Mouse (Mus musculus) midbrain, embryonic 15.5 days (tissue): Measurements from ENCODE around the gene Spaca9. TPM values are rescaled to one million over a fixed set of nuclear protein-coding genes. Genes with fewer than 3 reads are reported as not detected.

ENCODE experiments used
- ATAC-seq: fragments of 200-750 bp; cut with Nextera tagmentation; replicated peaks from 2 replicates; pipeline ENCODE4 v1.8.0; 2017; ENCODE audit warnings: moderate TSS enrichment
- H3K27ac ChIP-seq: fragments of 300-500 bp; sonication (generic); 2 replicates; pipeline ENCODE4 v1.5.1; 2015; ENCODE audit warnings: mild to moderate bottlenecking, inconsistent platforms
- H3K27me3 ChIP-seq: fragments of 300-500 bp; sonication (generic); replicated peaks from 2 replicates; pipeline ENCODE4 v1.6.1; 2015; ENCODE audit warnings: inconsistent platforms
- H3K36me3 ChIP-seq: fragments of 300-500 bp; sonication (generic); replicated peaks from 2 replicates; pipeline ENCODE4 v1.6.1; 2015; ENCODE audit warnings: inconsistent platforms
- H3K4me1 ChIP-seq: fragments of 300-500 bp; sonication (generic); 2 replicates; pipeline ENCODE4 v1.6.1; 2015; ENCODE audit warnings: inconsistent platforms
- H3K4me2 ChIP-seq: fragments of 300-500 bp; sonication (generic); 2 replicates; pipeline ENCODE4 v1.6.1; 2015; ENCODE audit warnings: inconsistent platforms, mild to moderate bottlenecking, moderate library complexity
- H3K4me3 ChIP-seq: fragments of 300-500 bp; sonication (generic); 2 replicates; pipeline ENCODE4 v1.5.1; 2015; ENCODE audit warnings: mild to moderate bottlenecking, inconsistent platforms
- H3K9ac ChIP-seq: fragments of 300-500 bp; sonication (generic); 2 replicates; pipeline ENCODE4 v1.6.1; 2015; ENCODE audit warnings: mild to moderate bottlenecking, inconsistent platforms
- H3K9me3 ChIP-seq: fragments of 300-500 bp; sonication (generic); 2 replicates; pipeline ENCODE4 v1.6.1; 2016; ENCODE audit warnings: inconsistent platforms
- WGBS: fragments of 180-500 bp; shearing (Covaris S2); methylation state at CpG from one replicate; pipeline ENCODE4 v1.1.7; 2015; ENCODE audit warnings: mixed read lengths; 5-methylcytosine and 5-hydroxymethylcytosine counted together
- polyA plus RNA-seq: library from polyadenylated mRNA; unstranded; fragments of >200 nt; fragmentation: Nextera tagmentation; extraction: Ambion mirVana; gene quantifications from 2 replicates; pipeline ENCODE4 v1.2.1, GENCODE M21; 2015

The Spaca9 gene
- polyA plus RNA-seq, 1 experiment from 2014 or later, result 2.2 TPM

DNA sequence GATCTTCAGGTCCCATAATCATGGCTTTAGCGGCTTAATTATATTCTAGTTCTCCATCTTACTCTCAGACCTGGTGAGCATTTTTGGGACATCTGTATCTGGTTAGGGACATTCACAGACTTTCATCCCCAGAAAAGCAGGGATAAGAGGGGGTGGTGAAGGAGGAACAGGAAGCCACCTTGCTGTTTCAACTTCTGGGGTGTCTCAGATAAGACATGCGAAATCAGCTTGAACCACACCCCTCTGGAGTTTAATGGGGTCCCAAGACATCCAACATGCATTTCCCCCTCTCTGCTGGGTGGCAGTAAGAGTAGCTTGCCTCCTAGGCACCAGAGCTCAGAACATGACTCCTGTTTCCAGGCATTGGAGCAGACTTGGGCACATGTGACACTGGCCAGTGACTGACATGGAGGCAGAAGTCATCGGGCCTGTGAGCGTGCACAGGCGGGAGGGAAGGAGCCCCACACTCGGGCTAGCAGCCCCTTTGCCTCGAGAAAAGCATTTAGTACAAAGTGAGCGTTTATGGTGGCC, 6.6 kb upstream of the Spaca9 start:
- Histone ChIP-seq H3K4me2 (no peak overlapping the region), H3K9me3 (no peaks in the 10 kb centered on the region), H3K36me3 (no peaks in the 10 kb centered on the region), H3K27ac (0 out of 2 replicates have a peak overlapping the region, but pooled peaks have one; percentile 45), H3K4me3 (no peak overlapping the region), H3K27me3 (0 out of 2 replicates have a peak, but pooled peaks cover under 1% of the 10 kb centered on the region), H3K4me1 (peaks cover 17% of the 10 kb centered on the region), H3K9ac (no peak overlapping the region)
- ATAC-seq, result no peak
- 68% methylated on average over 8 of the region's 8 CpGs for WGBS

DNA sequence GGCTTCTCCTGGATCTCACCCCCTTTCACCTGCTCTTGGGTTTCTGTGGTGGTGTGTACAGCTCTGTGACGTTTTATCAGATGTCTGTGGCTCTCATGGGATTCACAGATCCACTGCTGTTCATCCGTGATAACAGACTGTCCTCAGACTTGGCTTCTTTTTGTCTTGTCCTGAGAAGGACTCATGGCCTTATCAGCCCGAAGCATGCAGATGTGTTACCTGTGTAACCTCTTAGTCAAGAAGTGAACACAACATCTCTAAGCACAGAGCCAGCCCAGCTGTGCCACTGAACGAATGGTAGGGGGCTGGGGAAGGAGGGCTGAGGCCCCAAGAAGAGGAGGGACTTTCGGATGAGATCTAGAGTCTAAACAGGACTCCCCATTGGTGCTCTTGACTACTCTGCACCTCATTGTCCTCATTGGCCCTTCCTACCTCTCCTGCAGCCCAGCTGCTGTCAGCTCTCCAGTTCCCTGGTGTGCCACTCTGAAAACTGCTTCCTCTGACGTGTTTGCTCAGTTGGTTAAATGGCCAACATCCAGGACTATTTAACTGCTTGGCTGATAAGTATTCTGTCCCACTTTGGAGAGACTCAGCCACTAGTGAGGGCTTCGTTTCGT, 2.2 kb upstream of the Spaca9 start:
- WGBS, result 71% methylated on average over 8 of the region's 8 CpGs
- H3K4me1 ChIP-seq, result peaks cover 33% of the 10 kb centered on the region

DNA sequence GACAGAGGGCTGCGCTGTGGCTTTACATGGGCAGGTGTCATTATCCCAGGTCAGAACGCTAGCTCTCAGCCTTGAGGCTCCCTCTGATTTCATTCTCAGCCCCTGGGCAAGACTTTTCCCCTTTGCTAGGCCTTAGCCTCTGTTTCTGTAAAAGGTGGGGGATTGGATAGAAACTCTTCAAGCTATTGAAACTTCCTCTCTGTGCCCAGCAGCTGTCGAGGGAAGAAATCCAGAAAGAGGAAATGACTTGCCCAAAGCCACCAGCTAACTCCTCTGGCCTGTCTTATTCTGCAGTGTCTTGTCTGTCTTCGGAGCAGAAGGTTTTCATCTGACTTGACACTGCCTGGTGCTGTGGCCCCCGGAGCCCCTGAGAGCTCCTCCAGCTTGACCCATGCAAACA, 961 bp downstream of the Spaca9 start:
- H3K27me3 ChIP-seq, result 0 out of 2 replicates have a peak, but pooled peaks cover 3% of the 10 kb centered on the region
- H3K4me2 ChIP-seq, result no peak overlapping the region
- no peak overlapping the region for H3K9ac ChIP-seq
- H3K9me3 ChIP-seq, result no peaks in the 10 kb centered on the region
- no peak overlapping the region; the same call in 1 of the 2 replicates for H3K27ac ChIP-seq
- H3K4me1 ChIP-seq, result peaks cover 24% of the 10 kb centered on the region
- H3K36me3 ChIP-seq, result no peaks in the 10 kb centered on the region
- H3K4me3 ChIP-seq, result no peak overlapping the region
- 69% methylated on average over 5 of the region's 5 CpGs for WGBS
- no peak for ATAC-seq

More for the DNA sequence above, 2.2 kb upstream of the Spaca9 start:
- Histone ChIP-seq H3K9me3 (no peaks in the 10 kb centered on the region), H3K27me3 (0 out of 2 replicates have a peak, but pooled peaks cover 3% of the 10 kb centered on the region), H3K4me2 (no peak overlapping the region), H3K27ac (no peak overlapping the region), H3K9ac (no peak overlapping the region), H3K4me3 (no peak overlapping the region), H3K36me3 (no peaks in the 10 kb centered on the region)
- no peak for ATAC-seq

DNA sequence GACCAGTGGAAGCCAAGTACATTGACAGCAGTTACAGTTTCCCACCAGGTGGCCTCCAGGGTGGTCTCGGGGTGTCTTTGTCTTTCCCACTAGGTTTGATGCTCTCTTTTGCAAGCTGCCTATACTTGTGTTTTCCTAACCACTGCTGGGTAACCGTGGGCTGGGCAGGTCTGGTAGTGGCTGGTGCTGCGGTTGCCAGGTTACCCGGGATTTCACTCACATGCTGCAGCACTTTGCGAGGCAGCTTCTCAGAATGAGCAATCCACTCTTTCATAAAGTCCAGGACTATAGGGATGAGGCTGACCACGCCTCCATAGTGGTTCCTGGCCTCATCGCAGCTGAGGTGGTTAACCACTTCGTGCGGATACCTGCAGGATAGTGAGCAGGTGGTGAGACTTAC, 6.8 kb downstream of the Spaca9 start:
- H3K9ac ChIP-seq, result no peak overlapping the region
- ATAC-seq, result no peak
- WGBS, result 71% methylated on average over 9 of the region's 9 CpGs
- H3K9me3 ChIP-seq, result no peaks in the 10 kb centered on the region
- no peaks in the 10 kb centered on the region for H3K4me1 ChIP-seq
- no peak overlapping the region for H3K4me3 ChIP-seq
- no peak overlapping the region for H3K4me2 ChIP-seq
- H3K27ac ChIP-seq, result no peak overlapping the region
- no peaks in the 10 kb centered on the region for H3K27me3 ChIP-seq
- H3K36me3 ChIP-seq, result no peaks in the 10 kb centered on the region; the same call in 1 of the 2 replicates

DNA sequence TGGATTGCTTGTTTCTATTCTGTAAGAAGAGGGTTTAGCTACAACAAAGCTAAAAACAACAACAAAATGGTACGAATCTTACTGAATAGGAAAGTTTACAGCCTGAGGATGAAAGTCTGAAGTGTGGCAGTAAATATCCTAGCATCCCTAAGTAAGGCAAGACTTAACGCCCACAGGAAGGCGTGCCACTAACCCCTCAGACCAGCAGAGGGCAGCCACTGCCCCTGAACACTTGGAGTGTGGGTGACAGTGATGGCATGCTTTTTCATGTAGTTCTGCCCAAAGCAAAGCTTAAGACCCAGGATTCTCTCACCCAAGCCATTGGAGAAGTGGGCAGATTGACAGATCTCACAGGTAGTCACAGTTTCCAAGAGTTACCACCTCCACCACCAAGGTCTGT, 11.1 kb downstream of the Spaca9 start:
- ATAC-seq, result no peak
- Histone ChIP-seq H3K27ac (no peak overlapping the region), H3K27me3 (no peaks in the 10 kb centered on the region), H3K36me3 (peaks cover 38% of the 10 kb centered on the region), H3K9me3 (no peaks in the 10 kb centered on the region), H3K4me2 (no peak overlapping the region), H3K4me1 (no peaks in the 10 kb centered on the region), H3K4me3 (no peak overlapping the region), H3K9ac (no peak overlapping the region)
- 42% methylated on average over 3 of the region's 3 CpGs for WGBS

DNA sequence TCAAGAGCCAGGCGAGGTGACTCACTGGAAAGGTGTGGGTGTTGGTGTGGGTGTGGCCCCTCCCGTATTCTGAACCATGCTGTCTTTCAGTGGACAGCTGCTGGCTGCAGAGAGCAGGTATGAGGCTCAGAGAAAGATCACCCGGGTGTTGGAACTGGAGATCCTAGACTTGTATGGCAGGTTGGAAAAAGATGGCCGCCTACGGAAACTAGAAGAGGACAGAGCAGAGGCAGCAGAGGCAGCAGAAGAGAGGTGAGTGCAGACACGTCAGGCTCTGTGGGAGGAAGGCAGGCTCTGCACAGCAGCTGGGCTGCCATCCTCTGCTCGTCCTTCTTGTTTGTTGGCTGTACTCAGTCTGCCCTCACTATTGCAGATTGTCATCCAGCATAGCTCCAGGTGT, 13.6 kb downstream of the Spaca9 start:
- WGBS, result 91% methylated on average over 7 of the region's 7 CpGs

DNA sequence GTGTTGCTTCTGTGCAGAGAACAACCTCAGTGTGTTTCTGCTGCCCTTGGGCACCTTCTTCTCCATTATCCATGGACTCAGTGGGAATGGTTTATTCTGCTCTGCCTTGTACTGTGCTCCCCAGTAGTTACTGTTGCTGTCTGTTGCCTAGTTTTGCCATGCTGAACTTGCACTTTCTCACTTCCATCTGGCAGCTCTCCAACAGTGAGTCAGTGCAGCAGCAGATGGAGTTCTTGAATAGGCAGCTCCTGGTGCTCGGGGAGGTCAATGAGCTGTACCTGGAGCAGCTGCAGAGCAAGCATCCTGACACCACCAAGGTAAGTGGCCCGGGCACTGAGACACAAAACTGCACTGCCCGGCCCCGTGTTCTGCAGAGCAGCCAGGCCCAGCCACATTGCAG, 17.8 kb downstream of the Spaca9 start:
- 84% methylated on average over 4 of the region's 4 CpGs for WGBS
- no peak overlapping the region for H3K9ac ChIP-seq
- ATAC-seq, result no peak
- H3K27ac ChIP-seq, result no peak overlapping the region
- no peak overlapping the region for H3K4me3 ChIP-seq
- H3K36me3 ChIP-seq, result peaks cover 74% of the 10 kb centered on the region
- H3K4me1 ChIP-seq, result no peaks in the 10 kb centered on the region
- H3K4me2 ChIP-seq, result no peak overlapping the region
- H3K27me3 ChIP-seq, result no peaks in the 10 kb centered on the region
- H3K9me3 ChIP-seq, result no peaks in the 10 kb centered on the region

More for the DNA sequence above, 13.6 kb downstream of the Spaca9 start:
- H3K9ac ChIP-seq, result no peak overlapping the region
- H3K27me3 ChIP-seq, result no peaks in the 10 kb centered on the region
- H3K4me3 ChIP-seq, result no peak overlapping the region
- H3K36me3 ChIP-seq, result peaks cover 51% of the 10 kb centered on the region
- H3K4me2 ChIP-seq, result no peak overlapping the region
- ATAC-seq, result no peak
- no peak overlapping the region for H3K27ac ChIP-seq
- H3K4me1 ChIP-seq, result no peaks in the 10 kb centered on the region
- H3K9me3 ChIP-seq, result no peaks in the 10 kb centered on the region

DNA sequence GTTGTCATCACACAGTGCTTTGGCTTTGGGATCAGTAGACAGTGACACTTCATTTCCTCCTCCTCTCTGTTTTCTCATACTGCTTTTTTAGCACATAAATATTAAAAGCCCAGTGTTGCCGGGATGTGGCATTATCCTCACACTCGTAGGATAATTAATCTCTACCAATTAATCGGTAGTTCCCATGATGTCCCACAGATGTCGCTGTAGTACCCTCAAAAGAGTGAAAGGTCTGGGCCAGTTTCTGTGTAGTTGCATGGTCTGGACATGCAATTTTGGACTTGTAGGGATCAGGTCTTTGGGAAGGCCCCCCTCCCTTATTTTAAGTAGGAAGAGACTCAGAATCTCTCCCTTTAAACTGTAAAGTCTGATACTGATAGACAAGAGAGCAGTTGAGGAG, 18.8 kb downstream of the Spaca9 start:
- Histone ChIP-seq H3K4me2 (no peak overlapping the region), H3K36me3 (peaks cover 74% of the 10 kb centered on the region), H3K9me3 (no peaks in the 10 kb centered on the region), H3K27ac (no peak overlapping the region), H3K9ac (no peak overlapping the region), H3K4me3 (no peak overlapping the region), H3K4me1 (no peaks in the 10 kb centered on the region), H3K27me3 (no peaks in the 10 kb centered on the region)
- 19% methylated on average over 4 of the region's 4 CpGs for WGBS
- ATAC-seq, result no peak

DNA sequence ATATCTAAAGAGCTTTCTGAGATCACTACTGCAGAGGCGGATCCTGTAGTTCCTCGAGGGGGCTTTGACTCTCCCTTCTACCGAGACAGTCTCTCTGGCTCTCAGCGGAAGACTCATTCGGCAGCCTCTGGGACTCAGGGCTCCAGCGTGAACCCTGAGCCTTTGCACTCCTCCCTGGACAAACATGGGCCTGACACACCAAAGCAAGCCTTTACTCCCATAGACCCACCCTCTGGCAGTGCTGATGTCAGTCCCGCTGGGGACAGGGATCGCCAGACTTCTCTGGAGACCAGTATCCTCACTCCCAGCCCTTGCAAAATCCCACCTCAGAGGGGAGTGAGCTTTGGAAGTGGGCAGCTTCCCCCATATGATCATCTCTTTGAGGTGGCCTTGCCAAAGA, 23.5 kb downstream of the Spaca9 start:
- Histone ChIP-seq H3K4me2 (no peak overlapping the region), H3K27me3 (no peaks in the 10 kb centered on the region), H3K36me3 (peaks cover 70% of the 10 kb centered on the region), H3K9ac (no peak overlapping the region), H3K4me1 (no peaks in the 10 kb centered on the region), H3K4me3 (no peak overlapping the region), H3K9me3 (no peaks in the 10 kb centered on the region), H3K27ac (no peak overlapping the region)
- 94% methylated on average over 8 of the region's 8 CpGs for whole genome bisulfite sequencing
- no peak for ATAC-seq

DNA sequence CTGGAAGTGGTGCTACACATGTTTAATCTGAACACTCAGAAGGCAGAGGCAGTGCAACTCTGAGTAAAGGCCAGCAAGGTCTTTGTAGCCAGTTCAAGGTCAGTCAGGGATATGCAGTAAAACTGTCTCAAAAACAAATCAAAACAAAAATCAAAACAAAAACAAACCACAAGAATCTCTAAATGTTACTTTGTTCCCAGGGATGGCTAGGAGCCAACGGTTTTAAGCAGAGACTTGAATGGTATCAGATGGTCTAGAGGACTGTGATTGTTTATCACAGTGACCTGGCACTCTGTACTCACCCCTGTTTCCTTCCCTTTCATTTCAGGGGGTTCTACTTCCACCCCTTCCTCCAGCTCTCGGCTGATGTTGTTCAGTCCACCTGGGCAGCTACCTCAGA, 28.1 kb downstream of the Spaca9 start:
- Histone ChIP-seq H3K27ac (no peak overlapping the region), H3K4me2 (no peak overlapping the region), H3K27me3 (no peaks in the 10 kb centered on the region), H3K4me1 (no peaks in the 10 kb centered on the region), H3K36me3 (peaks cover 57% of the 10 kb centered on the region), H3K4me3 (no peak overlapping the region), H3K9me3 (no peaks in the 10 kb centered on the region), H3K9ac (no peak overlapping the region)
- 90% methylated on average over 2 of the region's 2 CpGs for WGBS
- no peak for ATAC-seq

DNA sequence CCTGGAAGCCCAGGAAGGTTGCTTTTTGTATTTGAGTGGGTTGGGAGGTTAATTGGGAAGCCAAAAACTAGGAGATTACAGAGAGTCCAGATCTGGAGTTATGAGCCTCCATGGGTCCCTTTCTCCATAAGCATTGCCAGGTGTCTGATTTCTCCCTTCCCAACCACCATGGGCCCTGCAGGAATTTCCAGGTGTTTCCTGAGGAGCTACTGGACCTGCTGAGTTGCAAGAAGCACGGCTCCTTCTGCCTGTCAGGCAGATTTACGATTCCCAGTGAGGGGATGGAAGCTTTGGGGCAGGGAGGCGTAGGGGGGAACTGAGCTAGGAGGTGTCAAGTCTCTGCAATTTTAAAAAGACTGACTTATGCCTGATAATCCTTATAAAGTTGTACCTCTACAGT, 33.7 kb downstream of the Spaca9 start:
- Histone ChIP-seq H3K4me1 (no peaks in the 10 kb centered on the region), H3K27me3 (no peaks in the 10 kb centered on the region), H3K9me3 (no peaks in the 10 kb centered on the region), H3K4me2 (no peak overlapping the region), H3K27ac (no peak overlapping the region), H3K4me3 (no peak overlapping the region), H3K36me3 (peaks cover 55% of the 10 kb centered on the region), H3K9ac (no peak overlapping the region)
- WGBS, result 95% methylated on average over 3 of the region's 3 CpGs
- ATAC-seq, result no peak

DNA sequence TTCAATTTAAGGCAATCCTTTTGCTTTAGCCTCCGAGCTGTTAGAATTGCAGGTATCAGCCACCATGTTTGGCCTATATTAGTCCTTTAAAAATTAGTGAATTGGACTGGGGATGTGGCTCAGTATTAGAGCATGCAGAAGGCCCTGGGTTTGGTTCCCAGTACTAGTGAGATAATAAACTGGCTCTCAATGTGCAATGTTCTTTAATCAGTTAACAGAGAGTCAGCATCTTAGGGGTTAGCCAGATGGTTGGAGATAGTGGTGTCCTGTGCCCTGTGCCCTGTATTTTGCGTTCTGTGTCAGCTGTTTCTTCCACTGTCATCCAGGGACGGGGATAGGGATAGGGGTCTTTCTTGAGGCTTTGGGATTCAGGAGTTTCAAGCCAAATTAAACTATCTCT, 36.6 kb downstream of the Spaca9 start:
- ATAC-seq, result no peak
- H3K9ac ChIP-seq, result no peak overlapping the region
- H3K4me1 ChIP-seq, result no peaks in the 10 kb centered on the region
- H3K4me2 ChIP-seq, result no peak overlapping the region
- H3K4me3 ChIP-seq, result no peak overlapping the region
- no peak overlapping the region for H3K27ac ChIP-seq
- no peaks in the 10 kb centered on the region for H3K9me3 ChIP-seq
- WGBS, result 95% methylated on average over 3 of the region's 3 CpGs
- H3K36me3 ChIP-seq, result peaks cover 61% of the 10 kb centered on the region
- no peaks in the 10 kb centered on the region for H3K27me3 ChIP-seq

DNA sequence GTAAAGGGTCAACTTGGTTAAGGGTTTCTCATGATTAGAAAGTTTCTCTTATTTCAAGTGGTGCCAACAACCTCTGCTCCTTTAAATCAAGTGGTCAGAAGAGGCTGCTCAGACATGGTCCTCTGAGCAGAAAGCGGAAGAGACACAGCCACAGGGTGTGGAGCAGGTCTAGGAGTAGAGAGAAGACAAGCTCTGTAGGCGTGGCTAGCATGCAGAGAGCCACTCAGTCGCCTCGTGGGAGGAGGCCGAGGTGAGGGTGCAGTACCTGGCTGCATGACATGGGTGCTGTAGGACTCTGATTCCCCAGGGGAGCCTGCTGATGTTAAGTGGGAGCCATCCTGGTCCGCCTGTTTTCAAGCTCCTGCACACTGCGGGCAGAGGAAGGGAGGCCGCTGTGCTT, 43.3 kb downstream of the Spaca9 start:
- Histone ChIP-seq H3K9me3 (no peaks in the 10 kb centered on the region), H3K4me3 (no peak overlapping the region), H3K4me2 (no peak overlapping the region), H3K4me1 (no peaks in the 10 kb centered on the region), H3K36me3 (peaks cover 45% of the 10 kb centered on the region), H3K27me3 (no peaks in the 10 kb centered on the region), H3K9ac (no peak overlapping the region), H3K27ac (no peak overlapping the region)
- no peak for ATAC-seq
- 84% methylated on average over 8 of the region's 8 CpGs for WGBS
